Comparison of ENCODE assay signal across 8 mouse cellular contexts in genomic region chr17:53463496-53463840, GRCm38 (mm10). TPM values are rescaled to one million over a fixed set of nuclear protein-coding genes. Genes with fewer than 3 reads are reported as not detected.
DNase-seq lines count a peak whose midpoint lies in the region; ATAC-seq and TF ChIP-seq lines count a peak whose summit lies in the region.

No protein-coding gene starts in this region.

- peak; percentile 54 for ATAC-seq in neural tube, embryonic 15.5 days (ENCODE audit: low FRiP score)

- no peak overlapping the region for H3K27ac ChIP-seq in embryonic fibroblast, embryonic 13.5 days (ENCODE audit: insufficient read depth, low read length)
- peak overlapping the region; percentile 63; the same call in 1 of the 2 replicates for H3K27ac ChIP-seq in limb, embryonic 10.5 days
- H3K27ac ChIP-seq in neural tube, embryonic 15.5 days (replicated peaks): no peak overlapping the region

- no peak for DNase-seq in lung, adult 2 months
- DNase-seq in lung, postnatal 36 days: no peak
- no peak for DNase-seq in limb, embryonic 10.5 days (ENCODE audit: low spot score)
- no peak for DNase-seq in left cerebral cortex, adult 18-20 months (ENCODE audit: low spot score in 2 of 2)
- DNase-seq in gastrocnemius, postnatal 36 days: no peak
- no peak for DNase-seq in urinary bladder, adult 18-20 months (ENCODE audit: low spot score in 2 of 2)

- peak overlapping the region; percentile 75 for H3K4me2 ChIP-seq in neural tube, embryonic 15.5 days

- 7% methylated on average over 8 of the region's 9 CpGs for WGBS in lung, adult 2 months
- 32% methylated on average over 7 of the region's 9 CpGs for WGBS in limb, embryonic 10.5 days
- WGBS in neural tube, embryonic 15.5 days: 16% methylated on average over 8 of the region's 9 CpGs

- no peaks in the 10 kb centered on the region for H3K27me3 ChIP-seq in limb, embryonic 10.5 days (ENCODE audit: low read depth, poor library complexity, severe bottlenecking)
- H3K27me3 ChIP-seq in neural tube, embryonic 15.5 days (replicated peaks): no peaks in the 10 kb centered on the region

- H3K4me3 ChIP-seq in lung, adult 2 months (replicated peaks; ENCODE audit: extremely low read depth, low read depth, low read length): peak overlapping the region; percentile 41
- H3K4me3 ChIP-seq in embryonic fibroblast, embryonic 13.5 days (ENCODE audit: insufficient read depth, low read length): peak overlapping the region; percentile 54
- H3K4me3 ChIP-seq in limb, embryonic 10.5 days: peak overlapping the region; percentile 54
- peak overlapping the region; percentile 44 for H3K4me3 ChIP-seq in neural tube, embryonic 15.5 days (replicated peaks)

- TF ChIP-seq CTCF in lung, adult 2 months (IDR thresholded peaks at IDR 0.05; ENCODE audit: insufficient read depth, low read length): no peak
- TF ChIP-seq CTCF in embryonic fibroblast, embryonic 13.5 days (IDR thresholded peaks at IDR 0.05; ENCODE audit: borderline replicate concordance, insufficient read depth, low read length): no peak

- H3K9me3 ChIP-seq in limb, embryonic 10.5 days (replicated peaks): no peaks in the 10 kb centered on the region
- H3K9me3 ChIP-seq in neural tube, embryonic 15.5 days (replicated peaks): no peaks in the 10 kb centered on the region

- intact Hi-C loops in gastrocnemius, postnatal 36 days (cut with DNase I): no loop called here

- peaks cover 2% of the 10 kb centered on the region; the same call in 1 of the 2 replicates for H3K4me1 ChIP-seq in lung, adult 2 months (ENCODE audit: control insufficient read depth, insufficient read depth, low read length)
- no peaks in the 10 kb centered on the region for H3K4me1 ChIP-seq in embryonic fibroblast, embryonic 13.5 days (ENCODE audit: control insufficient read depth, insufficient read depth, low read length)
- H3K4me1 ChIP-seq in limb, embryonic 10.5 days: peaks cover 3% of the 10 kb centered on the region
- H3K4me1 ChIP-seq in neural tube, embryonic 15.5 days: peaks cover 11% of the 10 kb centered on the region

- H3K36me3 ChIP-seq in limb, embryonic 10.5 days: no peaks in the 10 kb centered on the region
- H3K36me3 ChIP-seq in neural tube, embryonic 15.5 days: no peaks in the 10 kb centered on the region

- peak overlapping the region; percentile 40; the same call in 1 of the 2 replicates for H3K9ac ChIP-seq in neural tube, embryonic 15.5 days (replicated peaks)

- no peak for TF ChIP-seq POLR2A in lung, adult 2 months (IDR thresholded peaks at IDR 0.05; ENCODE audit: borderline replicate concordance, extremely low read depth, low read depth, low read length)
- no peak for TF ChIP-seq POLR2A in embryonic fibroblast, embryonic 13.5 days (IDR thresholded peaks at IDR 0.05; ENCODE audit: low read depth, low read length)

RNA-seq across cellular contexts. Expression of gene Efhb, which starts 0.3 kb away (rescaled TPM):
- polyA plus RNA-seq in lung, adult 2 months (2012; rRNA removed): 0.53 and 1.0 TPM in 2 replicates
- 0.23 and 0.32 TPM in 2 replicates for polyA plus RNA-seq in embryonic fibroblast, embryonic 13.5 days (2011; ENCODE audit: insufficient read length, low read depth, missing spikeins)
- polyA plus RNA-seq in limb, embryonic 10.5 days (2016; fragmentation: Nextera tagmentation; extraction: Ambion mirVana): 0.26 and 0.31 TPM in 2 replicates
- 0.56 and 0.66 TPM in 2 replicates for polyA plus RNA-seq in neural tube, embryonic 15.5 days (2015; fragmentation: Nextera tagmentation; extraction: Ambion mirVana)
- total RNA-seq in left cerebral cortex, adult 18-20 months (2021): not detected
- total RNA-seq in gastrocnemius, postnatal 36 days (2021): under 1 TPM; 0.17 to 0.18 TPM

RNA-seq across cellular contexts. Expression of gene Rab5a, which starts 15.6 kb away (rescaled TPM):
- 8.9 and 13.5 TPM in 2 replicates for polyA plus RNA-seq in lung, adult 2 months (2012; rRNA removed)
- polyA plus RNA-seq in embryonic fibroblast, embryonic 13.5 days (2011; ENCODE audit: insufficient read length, low read depth, missing spikeins): 68.7 and 72.6 TPM in 2 replicates
- 60.5 and 70.4 TPM in 2 replicates for polyA plus RNA-seq in limb, embryonic 10.5 days (2016; fragmentation: Nextera tagmentation; extraction: Ambion mirVana)
- polyA plus RNA-seq in neural tube, embryonic 15.5 days (2015; fragmentation: Nextera tagmentation; extraction: Ambion mirVana): 106 and 115 TPM in 2 replicates
- 100 to 1,000 TPM; 126 to 128 TPM for total RNA-seq in left cerebral cortex, adult 18-20 months (2021)
- total RNA-seq in gastrocnemius, postnatal 36 days (2021): 10 to 100 TPM; 39.9 to 42.9 TPM
